Mouse (Mus musculus) limb, embryonic 13.5 days (tissue): ENCODE measurements around the gene Lpcat1. TPM values are rescaled to one million over a fixed set of nuclear protein-coding genes. Genes with fewer than 3 reads are reported as not detected.

Experiments
- ATAC-seq: fragments of 200-750 bp; cut with Nextera tagmentation; 2 replicates; pipeline ENCODE4 v1.8.0; 2017; ENCODE audit warnings: low read depth, moderate number of reproducible peaks, moderate TSS enrichment; ENCODE audit not compliant: low FRiP score
- H3K27ac ChIP-seq: fragments of 300-500 bp; sonication (generic); 2 replicates; pipeline ENCODE4 v1.5.1; 2015; ENCODE audit warnings: inconsistent platforms, mild to moderate bottlenecking, moderate library complexity
- H3K27me3 ChIP-seq: fragments of 300-500 bp; sonication (generic); 2 replicates; pipeline ENCODE4 v1.6.1; 2015; ENCODE audit warnings: mild to moderate bottlenecking, inconsistent platforms
- H3K36me3 ChIP-seq: fragments of 300-500 bp; sonication (generic); 2 replicates; pipeline ENCODE4 v1.6.1; 2015; ENCODE audit warnings: inconsistent platforms, mild to moderate bottlenecking, moderate library complexity
- H3K4me1 ChIP-seq: fragments of 300-500 bp; sonication (generic); 2 replicates; pipeline ENCODE4 v1.6.1; 2015; ENCODE audit warnings: inconsistent platforms
- H3K4me2 ChIP-seq: fragments of 300-500 bp; sonication (generic); replicated peaks from 2 replicates; pipeline ENCODE4 v1.6.1; 2015; ENCODE audit warnings: inconsistent platforms, mild to moderate bottlenecking, moderate library complexity
- H3K4me3 ChIP-seq: fragments of 300-500 bp; sonication (generic); 2 replicates; pipeline ENCODE4 v1.5.1; 2015; ENCODE audit warnings: moderate library complexity, mild to moderate bottlenecking, inconsistent platforms
- H3K9ac ChIP-seq: fragments of 300-500 bp; sonication (generic); 2 replicates; pipeline ENCODE4 v1.6.1; 2015; ENCODE audit warnings: mild to moderate bottlenecking, inconsistent platforms
- H3K9me3 ChIP-seq: fragments of 300-500 bp; sonication (generic); 2 replicates; pipeline ENCODE4 v1.6.1; 2016; ENCODE audit warnings: inconsistent platforms
- WGBS: fragments of 180-500 bp; shearing (Covaris S2); methylation state at CpG from one replicate; pipeline ENCODE4 v1.1.7; 2015; 5-methylcytosine and 5-hydroxymethylcytosine counted together
- polyA plus RNA-seq: library from polyadenylated mRNA; unstranded; fragments of >200 nt; fragmentation: Nextera tagmentation; extraction: Ambion mirVana; gene quantifications from 2 replicates; pipeline ENCODE4 v1.2.1, GENCODE M21; 2015

The Lpcat1 gene
- polyA plus RNA-seq, 1 experiment from 2014 or later: 53.6 TPM

- peaks cover 5% of the 10 kb centered on the region; the same call in 1 of the 2 replicates for H3K4me1 ChIP-seq
- no peak for ATAC-seq
- H3K27ac ChIP-seq: no peak overlapping the region
- H3K4me2 ChIP-seq: no peak overlapping the region
- no peak overlapping the region for H3K9ac ChIP-seq
- H3K9me3 ChIP-seq: no peaks in the 10 kb centered on the region
- no peak overlapping the region for H3K4me3 ChIP-seq
- no peaks in the 10 kb centered on the region for H3K36me3 ChIP-seq
- H3K27me3 ChIP-seq: peaks cover 10% of the 10 kb centered on the region
- 66% methylated on average over 5 of the region's 5 CpGs for WGBS
Observed at GRCm38 (mm10) chr13:73434687-73435086, 32.3 kb upstream of the Lpcat1 start.

- H3K9ac ChIP-seq: no peak overlapping the region
- H3K27me3 ChIP-seq: peaks cover 7% of the 10 kb centered on the region
- WGBS: 80% methylated on average over 7 of the region's 7 CpGs
- no peaks in the 10 kb centered on the region for H3K36me3 ChIP-seq
- no peak overlapping the region for H3K4me3 ChIP-seq
- no peak overlapping the region for H3K4me2 ChIP-seq
- H3K9me3 ChIP-seq: no peaks in the 10 kb centered on the region
- no peak for ATAC-seq
- no peak overlapping the region for H3K27ac ChIP-seq
- peaks cover 5% of the 10 kb centered on the region; the same call in 1 of the 2 replicates for H3K4me1 ChIP-seq
Observed at GRCm38 (mm10) chr13:73435662-73436061, 31.3 kb upstream of the Lpcat1 start.

GRCm38 (mm10) chr13:73439057-73439456 lies 27.9 kb upstream of the Lpcat1 start:
- WGBS: 75% methylated on average over 9 of the region's 9 CpGs
- no peak overlapping the region for H3K9ac ChIP-seq
- H3K9me3 ChIP-seq: no peaks in the 10 kb centered on the region
- H3K4me1 ChIP-seq: no peaks in the 10 kb centered on the region
- no peak overlapping the region for H3K27ac ChIP-seq
- ATAC-seq: no peak
- H3K4me2 ChIP-seq: no peak overlapping the region
- H3K36me3 ChIP-seq: no peaks in the 10 kb centered on the region
- no peaks in the 10 kb centered on the region for H3K27me3 ChIP-seq
- H3K4me3 ChIP-seq: no peak overlapping the region

- no peaks in the 10 kb centered on the region for H3K9me3 ChIP-seq
- no peaks in the 10 kb centered on the region for H3K36me3 ChIP-seq
- no peak for ATAC-seq
- no peak overlapping the region for H3K27ac ChIP-seq
- H3K27me3 ChIP-seq: no peaks in the 10 kb centered on the region
- WGBS: 87% methylated on average over 4 of the region's 4 CpGs
- H3K4me2 ChIP-seq: no peak overlapping the region
- peaks cover 10% of the 10 kb centered on the region for H3K4me1 ChIP-seq
- no peak overlapping the region for H3K9ac ChIP-seq
- no peak overlapping the region for H3K4me3 ChIP-seq
Observed at GRCm38 (mm10) chr13:73441032-73441431, 26.0 kb upstream of the Lpcat1 start.

DNA sequence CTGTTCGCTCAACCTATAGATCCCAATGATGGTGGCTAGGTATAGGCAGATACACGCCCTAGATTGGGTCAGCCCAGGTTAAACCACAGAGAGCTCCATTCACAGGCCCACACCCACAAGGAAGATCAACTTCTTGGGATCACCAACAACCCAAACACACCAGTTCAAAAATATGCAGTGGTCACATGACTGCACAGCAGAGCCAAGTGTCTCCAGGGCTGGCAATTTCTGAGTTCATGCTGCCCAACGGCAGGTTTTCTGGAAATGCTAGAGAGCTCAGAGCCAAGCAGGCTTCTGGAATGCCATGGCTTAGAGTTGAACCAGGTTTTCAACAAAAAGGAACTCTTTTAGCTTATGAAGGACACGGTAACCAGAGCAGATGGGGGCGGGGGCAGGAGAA lies 25.3 kb upstream of the Lpcat1 start:
- Histone ChIP-seq H3K36me3 (no peaks in the 10 kb centered on the region), H3K9ac (no peak overlapping the region), H3K4me2 (no peak overlapping the region), H3K27me3 (no peaks in the 10 kb centered on the region), H3K9me3 (no peaks in the 10 kb centered on the region), H3K27ac (no peak overlapping the region), H3K4me3 (no peak overlapping the region), H3K4me1 (peaks cover 17% of the 10 kb centered on the region)
- ATAC-seq: no peak
- 82% methylated on average over 5 of the region's 5 CpGs for WGBS

GRCm38 (mm10) chr13:73442431-73442830 lies 24.6 kb upstream of the Lpcat1 start:
- H3K4me1 ChIP-seq: peaks cover 17% of the 10 kb centered on the region
- H3K4me3 ChIP-seq: no peak overlapping the region
- H3K36me3 ChIP-seq: no peaks in the 10 kb centered on the region
- H3K4me2 ChIP-seq: no peak overlapping the region
- no peak for ATAC-seq
- no peak overlapping the region for H3K9ac ChIP-seq
- no peak overlapping the region for H3K27ac ChIP-seq
- H3K27me3 ChIP-seq: no peaks in the 10 kb centered on the region
- WGBS: 79% methylated on average over 5 of the region's 5 CpGs
- H3K9me3 ChIP-seq: no peaks in the 10 kb centered on the region

DNA sequence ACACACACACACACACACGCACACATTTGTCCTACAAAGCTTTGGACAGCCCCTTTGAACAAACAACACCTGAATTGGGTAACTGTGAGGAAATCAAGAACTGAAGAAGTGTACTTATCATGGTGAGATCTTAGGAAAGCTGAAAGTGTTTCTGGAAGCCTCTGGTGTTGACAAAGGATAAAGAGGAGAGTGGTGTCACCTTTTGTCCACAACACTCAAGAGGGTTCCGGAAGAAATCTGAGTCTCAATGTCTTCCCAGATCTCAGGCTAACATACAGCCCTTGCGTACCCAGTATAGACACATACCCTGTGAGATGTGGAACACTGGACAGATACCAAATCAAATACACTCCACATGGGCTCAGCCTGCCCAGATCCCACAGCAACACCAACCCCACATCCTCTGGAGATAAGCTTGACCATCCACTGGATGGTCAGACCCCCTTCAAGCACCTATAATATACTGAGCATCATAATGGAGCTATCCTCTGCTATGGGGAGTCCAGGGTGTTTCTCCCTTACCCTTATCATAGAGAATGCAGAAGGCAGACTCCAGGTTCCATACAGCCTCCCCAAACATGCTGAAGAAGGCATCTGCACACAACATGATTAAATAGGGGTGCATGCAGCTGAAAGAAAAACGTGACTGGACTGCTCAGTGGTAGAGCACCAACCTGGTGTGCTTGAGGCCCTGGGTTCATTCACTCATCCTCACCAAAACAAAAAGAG lies 23.7 kb upstream of the Lpcat1 start:
- peaks cover 24% of the 10 kb centered on the region for H3K4me1 ChIP-seq
- no peaks in the 10 kb centered on the region for H3K9me3 ChIP-seq
- no peak overlapping the region for H3K4me3 ChIP-seq
- H3K27ac ChIP-seq: no peak overlapping the region
- no peak overlapping the region for H3K9ac ChIP-seq
- H3K36me3 ChIP-seq: no peaks in the 10 kb centered on the region
- ATAC-seq: no peak
- H3K4me2 ChIP-seq: no peak overlapping the region
- H3K27me3 ChIP-seq: 0 out of 2 replicates have a peak, but pooled peaks cover 2% of the 10 kb centered on the region
- WGBS: 82% methylated on average over 4 of the region's 4 CpGs

DNA sequence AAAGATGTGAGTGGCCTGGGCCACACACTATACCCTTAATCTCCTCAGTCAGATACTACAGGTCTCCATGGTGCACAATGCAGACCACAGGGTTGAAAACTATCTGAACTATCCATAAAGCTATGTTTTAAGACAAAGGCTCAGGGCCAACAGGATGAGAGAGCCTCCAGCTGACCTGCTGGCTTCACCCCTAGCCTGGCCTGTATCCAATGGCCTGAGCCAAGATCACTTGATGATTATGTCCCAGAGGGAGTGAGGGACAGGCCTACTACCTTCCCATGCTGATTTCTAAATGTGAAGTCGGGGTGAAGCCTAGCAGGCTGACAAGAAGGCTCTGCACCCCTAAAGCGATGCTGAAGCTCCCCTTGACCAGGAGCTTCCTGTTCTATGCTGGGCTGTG lies 21.9 kb upstream of the Lpcat1 start:
- ATAC-seq: no peak
- H3K4me3 ChIP-seq: no peak overlapping the region
- 87% methylated on average over 2 of the region's 2 CpGs for WGBS

DNA sequence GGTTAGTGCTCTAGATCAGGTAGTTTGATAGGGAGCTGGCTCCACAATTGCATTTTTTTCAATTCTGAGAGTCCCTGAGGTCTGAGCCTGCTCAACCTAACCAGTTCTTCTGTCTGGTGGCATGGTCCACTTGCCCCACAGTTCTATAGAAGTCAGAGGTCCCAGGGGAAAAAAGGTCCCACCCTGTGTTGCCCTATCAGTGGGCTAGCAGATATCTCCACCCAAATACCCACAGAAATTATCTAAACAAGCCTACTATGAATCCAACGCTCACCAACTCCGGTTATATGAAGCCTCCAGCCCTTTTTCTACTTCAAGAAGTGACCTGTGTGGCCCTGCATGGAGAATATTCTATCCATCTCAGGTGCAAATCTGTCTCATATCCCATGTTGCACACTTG lies 20.9 kb upstream of the Lpcat1 start:
- no peak overlapping the region for H3K9ac ChIP-seq
- H3K9me3 ChIP-seq: no peaks in the 10 kb centered on the region
- H3K4me2 ChIP-seq: no peak overlapping the region
- H3K27me3 ChIP-seq: 0 out of 2 replicates have a peak, but pooled peaks cover 5% of the 10 kb centered on the region
- no peak overlapping the region for H3K4me3 ChIP-seq
- no peak for ATAC-seq
- no peaks in the 10 kb centered on the region for H3K36me3 ChIP-seq
- peaks cover 28% of the 10 kb centered on the region for H3K4me1 ChIP-seq
- peak overlapping the region; percentile 90; the same call in 1 of the 2 replicates for H3K27ac ChIP-seq
- WGBS: 79% methylated on average over 2 of the region's 2 CpGs

More for the DNA sequence above, 21.9 kb upstream of the Lpcat1 start:
- no peak overlapping the region for H3K4me2 ChIP-seq
- H3K36me3 ChIP-seq: no peaks in the 10 kb centered on the region
- H3K27ac ChIP-seq: no peak overlapping the region
- H3K9me3 ChIP-seq: no peaks in the 10 kb centered on the region
- H3K27me3 ChIP-seq: 0 out of 2 replicates have a peak, but pooled peaks cover 5% of the 10 kb centered on the region
- H3K4me1 ChIP-seq: peaks cover 28% of the 10 kb centered on the region
- H3K9ac ChIP-seq: no peak overlapping the region

DNA sequence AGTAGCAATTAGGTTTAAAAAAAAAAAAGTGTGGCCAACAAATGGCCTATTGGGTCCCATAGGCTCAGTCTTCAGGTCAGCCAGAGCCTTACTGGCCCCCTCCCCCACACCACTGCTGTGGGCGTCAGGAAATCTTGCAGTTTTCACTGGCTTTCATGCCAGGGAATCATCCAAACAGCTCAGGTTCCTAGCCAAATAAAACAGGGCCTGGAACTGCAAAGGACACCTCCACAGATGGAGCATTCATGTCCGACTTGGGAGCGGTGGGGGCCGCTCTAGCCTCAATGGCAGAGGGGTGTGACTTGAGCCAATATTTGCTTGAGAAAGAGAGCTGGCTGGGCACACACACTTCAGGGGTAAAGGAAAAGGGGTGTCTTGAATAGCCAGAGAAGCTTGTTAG lies 20.5 kb upstream of the Lpcat1 start:
- Histone ChIP-seq H3K27ac (peak overlapping the region; percentile 90), H3K27me3 (0 out of 2 replicates have a peak, but pooled peaks cover 5% of the 10 kb centered on the region), H3K36me3 (no peaks in the 10 kb centered on the region), H3K9ac (no peak overlapping the region), H3K4me3 (no peak overlapping the region), H3K4me1 (peaks cover 28% of the 10 kb centered on the region), H3K9me3 (no peaks in the 10 kb centered on the region), H3K4me2 (peak overlapping the region; percentile 10; the same call in 1 of the 2 replicates)
- 49% methylated on average over 4 of the region's 4 CpGs for WGBS
- ATAC-seq: peak; percentile 85

- 43% methylated on average over 7 of the region's 7 CpGs for WGBS
- peak overlapping the region; percentile 10; the same call in 1 of the 2 replicates for H3K4me2 ChIP-seq
- peak; percentile 90 for ATAC-seq
- 0 out of 2 replicates have a peak, but pooled peaks cover 5% of the 10 kb centered on the region for H3K27me3 ChIP-seq
- H3K9me3 ChIP-seq: no peaks in the 10 kb centered on the region
- H3K4me1 ChIP-seq: peaks cover 28% of the 10 kb centered on the region
- H3K4me3 ChIP-seq: no peak overlapping the region
- peak overlapping the region; percentile 90 for H3K27ac ChIP-seq
- H3K9ac ChIP-seq: no peak overlapping the region
- H3K36me3 ChIP-seq: no peaks in the 10 kb centered on the region
Observed at GRCm38 (mm10) chr13:73446943-73447342, 20.1 kb upstream of the Lpcat1 start.

- peaks cover 28% of the 10 kb centered on the region for H3K4me1 ChIP-seq
- ATAC-seq: no peak
- no peaks in the 10 kb centered on the region for H3K9me3 ChIP-seq
- H3K36me3 ChIP-seq: no peaks in the 10 kb centered on the region
- H3K27ac ChIP-seq: peak overlapping the region; percentile 90; the same call in 1 of the 2 replicates
- H3K27me3 ChIP-seq: 0 out of 2 replicates have a peak, but pooled peaks cover 5% of the 10 kb centered on the region
- H3K4me2 ChIP-seq: no peak overlapping the region
- 82% methylated on average over 2 of the region's 2 CpGs for WGBS
- H3K4me3 ChIP-seq: no peak overlapping the region
- no peak overlapping the region for H3K9ac ChIP-seq
Observed at GRCm38 (mm10) chr13:73447478-73447877, 19.5 kb upstream of the Lpcat1 start.
